Mouse (Mus musculus): ENCODE results near the gene Ice2.

DNA sequence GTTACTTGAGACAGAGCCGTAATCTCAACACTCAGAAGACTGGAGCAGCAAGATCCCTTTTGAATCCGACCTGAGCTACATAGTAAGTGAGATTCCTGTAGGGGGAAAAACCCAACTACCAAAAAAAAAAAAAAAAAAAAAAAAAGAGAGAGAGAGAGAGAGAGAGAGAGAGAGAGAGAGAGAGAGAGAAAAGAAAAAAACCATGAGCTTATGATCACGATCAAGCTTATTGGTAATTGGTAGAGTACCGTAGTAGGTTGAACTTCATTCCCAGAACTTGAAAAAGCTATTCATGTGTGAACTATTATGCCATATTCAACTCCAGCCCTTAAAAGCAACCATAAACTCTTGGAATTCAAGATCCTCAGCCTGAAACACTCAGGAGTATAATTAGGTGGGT is 57.0 kb downstream of the Ice2 start:
- TF ChIP-seq EP300 (IDR thresholded peaks at IDR 0.05) (no peak), CTCF (IDR thresholded peaks at IDR 0.05) (no peak)
